Mouse (Mus musculus): ENCODE data around the gene Tmem239.

The Tmem239 gene

DNA sequence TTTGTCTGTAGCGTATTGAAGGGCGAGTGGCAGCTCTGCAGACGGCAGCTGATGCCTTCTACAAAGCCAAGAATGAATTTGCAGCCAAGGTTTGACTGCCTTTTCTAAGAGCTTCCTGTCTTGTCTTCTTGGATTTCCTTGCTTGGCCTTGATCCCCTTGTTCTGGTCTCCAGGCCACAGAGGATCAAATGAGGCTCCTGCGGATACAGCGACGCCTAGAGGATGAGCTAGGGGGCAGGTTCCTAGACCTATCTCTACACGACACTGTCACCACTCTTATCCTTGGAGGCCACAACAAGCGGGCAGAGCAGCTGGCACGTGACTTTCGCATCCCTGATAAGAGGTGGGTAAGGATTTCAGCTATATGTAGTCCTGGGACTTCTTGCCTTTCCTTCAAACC is 35.9 kb downstream of the Tmem239 start:
- in situ Hi-C loops (cut with MboI; ENCODE audit: low pct_unique_long_range_greater_than_20kb in 1 of 2, low sequenced_read_pairs in 2 of 2, unreplicated experiment in 1 of 2): no loop called here

GRCm38 (mm10) chr2:130448449-130448848 is 42.2 kb downstream of the Tmem239 start:
- in situ Hi-C loops (cut with MboI; ENCODE audit: low pct_unique_long_range_greater_than_20kb in 1 of 2, low sequenced_read_pairs in 2 of 2, unreplicated experiment in 1 of 2): no loop called here

DNA sequence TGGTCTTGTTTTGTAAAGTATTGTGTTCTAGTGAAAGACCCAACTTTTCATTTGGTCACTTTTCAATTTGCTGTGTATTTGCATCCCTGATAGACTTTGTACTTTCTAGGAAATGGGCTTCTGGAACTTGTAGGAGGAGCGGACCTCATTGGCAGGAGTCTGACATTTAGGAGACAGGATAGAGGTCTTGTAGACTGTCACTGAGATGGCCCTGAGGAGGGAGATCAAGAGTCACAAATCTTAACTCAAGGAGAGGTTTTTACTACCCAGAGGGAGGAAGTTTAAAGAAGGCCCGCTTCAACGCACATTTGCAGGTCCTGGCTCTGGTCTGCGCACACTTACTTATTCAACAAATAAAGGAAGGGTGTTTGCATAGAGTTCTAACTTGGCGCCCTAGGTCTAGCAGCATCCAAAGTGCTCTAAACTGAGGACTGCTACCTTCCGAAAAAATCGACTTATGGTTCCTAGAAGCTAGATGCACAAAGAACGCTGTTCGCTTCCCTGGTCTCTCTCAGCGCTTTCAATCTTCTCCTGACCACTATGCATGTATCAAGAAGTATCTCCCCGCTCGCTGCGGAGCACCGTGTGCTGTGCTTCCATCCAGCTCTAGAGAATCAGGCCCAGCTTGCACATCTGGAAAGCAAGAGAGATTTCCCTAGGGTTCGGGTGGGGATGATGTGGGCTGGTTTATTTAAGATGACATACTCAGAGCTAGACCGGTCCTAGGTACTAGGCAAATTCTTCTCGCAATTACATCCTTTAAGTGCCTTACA is 42.9 kb downstream of the Tmem239 start:
- in situ Hi-C loops (cut with MboI; ENCODE audit: low pct_unique_long_range_greater_than_20kb in 1 of 2, low sequenced_read_pairs in 2 of 2, unreplicated experiment in 1 of 2): no loop called here

- in situ Hi-C loops (cut with MboI; ENCODE audit: low pct_unique_long_range_greater_than_20kb in 1 of 2, low sequenced_read_pairs in 2 of 2, unreplicated experiment in 1 of 2): no loop called here
These were observed 43.6 kb downstream of the Tmem239 start, which contains the start of gene Ptpra for GRCm38 (mm10) chr2:130449794-130450433. TSS of gene Ptpra (plus strand) at chr2:130450278.

GRCm38 (mm10) chr2:130450434-130450796 is 44.1 kb downstream of the Tmem239 start:
- in situ Hi-C loops (cut with MboI; ENCODE audit: low pct_unique_long_range_greater_than_20kb in 1 of 2, low sequenced_read_pairs in 2 of 2, unreplicated experiment in 1 of 2): no loop called here

DNA sequence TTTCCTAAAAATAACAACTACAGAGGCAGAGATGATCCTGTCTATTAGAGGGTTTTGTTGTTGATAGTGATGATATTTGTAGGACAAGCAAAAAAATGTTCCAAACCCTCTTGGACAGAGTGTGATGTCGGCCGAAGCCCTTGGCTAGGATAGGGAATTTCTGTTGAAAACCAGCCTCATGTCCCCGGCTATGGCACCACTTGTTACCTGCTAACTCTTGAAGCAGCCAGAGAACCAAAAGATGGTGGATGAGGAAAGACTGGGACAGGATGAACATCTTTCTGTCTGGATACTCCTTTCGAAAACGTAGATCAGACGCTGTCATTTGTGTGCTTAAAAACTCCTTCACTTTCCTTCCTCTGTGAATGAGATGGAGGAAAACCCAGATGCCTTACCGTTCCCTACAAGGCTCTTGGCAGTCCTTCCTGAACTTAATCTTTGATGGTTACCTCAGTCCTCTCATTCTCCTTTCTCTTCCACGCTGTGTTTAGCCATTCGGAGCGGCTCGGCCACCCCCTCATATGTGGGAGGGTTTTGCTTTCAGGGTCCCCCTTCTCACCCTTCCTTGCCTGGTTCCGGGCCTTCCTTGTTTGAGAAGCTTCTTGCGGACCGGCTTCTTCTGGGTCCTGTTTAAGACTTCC is 44.9 kb downstream of the Tmem239 start:
- in situ Hi-C loops (cut with MboI; ENCODE audit: low pct_unique_long_range_greater_than_20kb in 1 of 2, low sequenced_read_pairs in 2 of 2, unreplicated experiment in 1 of 2): no loop called here

GRCm38 (mm10) chr2:130451727-130452090 is 45.4 kb downstream of the Tmem239 start:
- in situ Hi-C loops (cut with MboI; ENCODE audit: low pct_unique_long_range_greater_than_20kb in 1 of 2, low sequenced_read_pairs in 2 of 2, unreplicated experiment in 1 of 2): no loop called here

- in situ Hi-C loops (cut with MboI; ENCODE audit: low pct_unique_long_range_greater_than_20kb in 1 of 2, low sequenced_read_pairs in 2 of 2, unreplicated experiment in 1 of 2): no loop called here
These were observed 46.0 kb downstream of the Tmem239 start for GRCm38 (mm10) chr2:130452266-130452665.

DNA sequence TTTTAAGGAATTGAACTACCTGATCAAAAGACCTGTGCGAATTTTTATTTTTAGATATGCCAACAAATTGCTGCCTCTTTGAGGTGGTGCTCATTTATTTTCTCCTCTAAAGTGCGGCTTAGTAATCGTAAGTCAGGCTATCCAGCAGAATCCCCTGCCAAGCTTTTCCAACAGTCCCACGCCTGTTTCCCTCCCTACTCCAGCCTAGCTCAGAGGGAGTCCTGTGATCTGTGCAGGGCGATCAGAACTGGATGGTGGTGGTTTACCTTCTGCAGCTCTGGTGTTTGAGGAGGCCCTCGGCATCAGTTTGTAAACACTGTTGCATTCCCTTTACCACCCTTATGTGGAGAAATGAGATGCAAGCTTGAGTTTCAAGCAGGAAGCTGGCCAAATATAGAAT is 47.1 kb downstream of the Tmem239 start:
- in situ Hi-C loops (cut with MboI; ENCODE audit: low pct_unique_long_range_greater_than_20kb in 1 of 2, low sequenced_read_pairs in 2 of 2, unreplicated experiment in 1 of 2): no loop called here

GRCm38 (mm10) chr2:130454748-130455370 is 48.6 kb downstream of the Tmem239 start:
- in situ Hi-C loops (cut with MboI; ENCODE audit: low pct_unique_long_range_greater_than_20kb in 1 of 2, low sequenced_read_pairs in 2 of 2, unreplicated experiment in 1 of 2): no loop called here
